Mouse (Mus musculus) hindbrain, embryonic 12.5 days (tissue): ENCODE data around the gene Itprid2. TPM values are rescaled to one million over a fixed set of nuclear protein-coding genes. Genes with fewer than 3 reads are reported as not detected.

Source experiments
- ATAC-seq: fragments of 200-750 bp; cut with Nextera tagmentation; 2 replicates; pipeline ENCODE4 v1.8.0; 2017; ENCODE audit warnings: moderate TSS enrichment; ENCODE audit not compliant: low FRiP score
- H3K27ac ChIP-seq: fragments of 300-500 bp; sonication (generic); 2 replicates; pipeline ENCODE4 v1.5.1; 2016; ENCODE audit warnings: mild to moderate bottlenecking
- H3K27me3 ChIP-seq: fragments of 300-500 bp; sonication (generic); 2 replicates; pipeline ENCODE4 v1.6.1; 2016; ENCODE audit warnings: mild to moderate bottlenecking
- H3K36me3 ChIP-seq: fragments of 300-500 bp; sonication (generic); 2 replicates; pipeline ENCODE4 v1.6.1; 2016; ENCODE audit warnings: mild to moderate bottlenecking
- H3K4me1 ChIP-seq: fragments of 300-500 bp; sonication (generic); 2 replicates; pipeline ENCODE4 v1.6.1; 2016
- H3K4me2 ChIP-seq: fragments of 300-500 bp; sonication (generic); replicated peaks from 2 replicates; pipeline ENCODE4 v1.6.1; 2016; ENCODE audit warnings: mild to moderate bottlenecking
- H3K4me3 ChIP-seq: fragments of 300-500 bp; sonication (generic); 2 replicates; pipeline ENCODE4 v1.5.1; 2016; ENCODE audit warnings: mild to moderate bottlenecking
- H3K9ac ChIP-seq: fragments of 300-500 bp; sonication (generic); 2 replicates; pipeline ENCODE4 v1.6.1; 2016; ENCODE audit warnings: mild to moderate bottlenecking, moderate library complexity
- H3K9me3 ChIP-seq: fragments of 300-500 bp; sonication (generic); replicated peaks from 2 replicates; pipeline ENCODE4 v1.6.1; 2016; ENCODE audit warnings: mild to moderate bottlenecking
- WGBS: fragments of 180-500 bp; shearing (Covaris S2); methylation state at CpG from one replicate; pipeline ENCODE4 v1.1.7; 2016; 5-methylcytosine and 5-hydroxymethylcytosine counted together
- polyA plus RNA-seq: library from polyadenylated mRNA; unstranded; fragments of >200 nt; fragmentation: Nextera tagmentation; extraction: Ambion mirVana; gene quantifications from 2 replicates; pipeline ENCODE4 v1.2.1, GENCODE M21; 2016

The Itprid2 gene
- polyA plus RNA-seq, 1 experiment from 2014 or later, result 7.4 TPM

DNA sequence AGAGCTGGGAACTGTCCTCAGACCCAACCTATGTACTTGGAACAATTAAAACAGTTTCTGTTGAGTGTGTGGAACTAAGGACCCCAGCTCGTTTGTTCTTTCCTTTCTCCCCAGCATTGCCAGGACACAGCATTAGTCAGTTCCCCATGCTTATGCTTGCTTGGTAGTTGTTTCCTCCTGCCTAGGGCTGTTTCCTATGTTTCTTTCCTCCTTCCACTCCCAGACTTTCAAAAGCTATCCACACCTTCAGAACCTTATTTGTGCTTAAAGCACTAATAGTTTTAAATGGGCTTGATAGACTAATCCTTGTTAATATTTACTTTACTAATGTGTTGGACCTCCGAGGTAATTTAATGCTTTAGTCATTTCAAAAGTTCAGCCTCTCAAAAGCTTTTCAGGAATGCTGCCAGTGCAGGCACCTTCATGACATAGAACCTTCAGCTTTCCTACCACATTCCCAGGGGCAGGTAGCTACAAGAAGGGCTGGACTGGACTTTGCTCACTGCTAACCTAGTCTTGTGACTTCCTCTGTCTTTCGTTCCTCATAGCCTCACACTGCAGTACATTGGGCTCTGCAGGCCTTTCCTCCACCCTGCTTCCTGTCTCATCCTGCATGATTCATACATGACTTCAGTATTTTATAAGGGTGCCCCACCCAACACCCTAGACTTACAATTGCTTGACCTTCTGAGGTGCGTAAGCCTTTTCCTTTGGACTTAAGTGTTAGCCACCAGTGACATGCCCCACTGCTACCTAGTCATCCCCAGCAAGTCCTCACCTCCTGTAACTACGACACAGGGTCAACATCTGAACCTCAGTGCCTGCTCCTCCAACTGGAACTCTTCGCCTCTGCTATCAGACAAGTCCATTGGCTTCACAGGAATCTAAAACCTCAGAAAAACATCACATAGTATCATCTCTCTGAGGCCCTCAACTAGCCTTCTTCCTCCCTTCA is 16.3 kb upstream of the Itprid2 start:
- no peak for ATAC-seq
- H3K9ac ChIP-seq, result no peak overlapping the region
- no peaks in the 10 kb centered on the region for H3K4me1 ChIP-seq
- no peak overlapping the region for H3K4me2 ChIP-seq
- H3K27ac ChIP-seq, result no peak overlapping the region
- no peaks in the 10 kb centered on the region for H3K9me3 ChIP-seq
- no peak overlapping the region for H3K4me3 ChIP-seq
- no peaks in the 10 kb centered on the region for H3K27me3 ChIP-seq
- H3K36me3 ChIP-seq, result no peaks in the 10 kb centered on the region
- 82% methylated on average over 6 of the region's 6 CpGs for WGBS

- no peak overlapping the region for H3K27ac ChIP-seq
- H3K9ac ChIP-seq, result no peak overlapping the region
- no peaks in the 10 kb centered on the region for H3K27me3 ChIP-seq
- H3K4me3 ChIP-seq, result no peak overlapping the region
- H3K36me3 ChIP-seq, result no peaks in the 10 kb centered on the region
- no peak for ATAC-seq
- 91% methylated on average over 4 of the region's 4 CpGs for WGBS
- H3K9me3 ChIP-seq, result no peaks in the 10 kb centered on the region
- no peaks in the 10 kb centered on the region for H3K4me1 ChIP-seq
- H3K4me2 ChIP-seq, result no peak overlapping the region
Observed at GRCm38 (mm10) chr2:79623256-79623655, 11.9 kb upstream of the Itprid2 start.

DNA sequence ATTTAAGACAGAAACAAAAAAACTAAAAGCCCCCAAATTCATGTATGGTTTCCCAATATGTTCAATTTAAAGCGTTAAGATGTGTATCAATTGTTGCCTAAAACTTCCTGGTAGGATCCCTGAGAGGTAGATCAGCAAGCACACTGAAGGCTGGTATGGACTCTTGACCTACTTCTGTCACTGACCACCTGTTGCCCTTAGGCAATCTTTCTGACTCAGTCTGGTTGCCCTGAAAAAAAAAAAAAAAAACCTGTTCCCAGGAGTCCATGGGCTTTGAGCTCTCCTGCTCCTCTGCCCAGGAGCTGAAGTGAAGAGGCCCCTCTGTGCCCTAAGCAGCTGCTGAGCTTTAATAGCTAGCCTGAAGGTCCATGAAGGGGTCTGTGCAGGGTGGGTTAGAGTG is 7.5 kb upstream of the Itprid2 start:
- no peak for ATAC-seq
- no peaks in the 10 kb centered on the region for H3K4me1 ChIP-seq
- no peaks in the 10 kb centered on the region for H3K36me3 ChIP-seq
- WGBS, result 88% methylated on average over 1 of the region's 1 CpGs
- no peaks in the 10 kb centered on the region for H3K27me3 ChIP-seq
- no peak overlapping the region for H3K9ac ChIP-seq
- H3K4me2 ChIP-seq, result no peak overlapping the region
- no peak overlapping the region for H3K27ac ChIP-seq
- no peak overlapping the region for H3K4me3 ChIP-seq
- no peaks in the 10 kb centered on the region for H3K9me3 ChIP-seq

DNA sequence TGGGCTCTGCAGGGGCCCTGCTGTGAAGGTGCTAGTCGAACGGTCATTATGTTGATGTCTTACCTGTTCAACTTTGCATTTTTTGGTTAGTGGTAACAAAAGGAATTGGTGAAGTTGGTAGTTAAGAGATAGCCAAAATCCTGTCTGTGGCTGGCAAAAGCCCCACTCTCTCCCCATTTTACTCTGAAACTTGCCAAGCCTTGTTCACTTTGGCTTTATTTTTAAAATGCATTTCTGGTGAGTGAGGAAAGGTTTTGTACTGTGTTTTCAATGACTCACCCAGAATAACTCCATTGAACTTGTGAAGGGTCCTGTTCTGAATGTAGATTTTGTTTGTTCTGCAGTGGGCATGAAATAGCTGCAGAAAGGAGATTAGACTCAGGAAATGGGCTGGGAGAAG is 4.9 kb upstream of the Itprid2 start:
- 80% methylated on average over 2 of the region's 2 CpGs for WGBS
- no peaks in the 10 kb centered on the region for H3K9me3 ChIP-seq

DNA sequence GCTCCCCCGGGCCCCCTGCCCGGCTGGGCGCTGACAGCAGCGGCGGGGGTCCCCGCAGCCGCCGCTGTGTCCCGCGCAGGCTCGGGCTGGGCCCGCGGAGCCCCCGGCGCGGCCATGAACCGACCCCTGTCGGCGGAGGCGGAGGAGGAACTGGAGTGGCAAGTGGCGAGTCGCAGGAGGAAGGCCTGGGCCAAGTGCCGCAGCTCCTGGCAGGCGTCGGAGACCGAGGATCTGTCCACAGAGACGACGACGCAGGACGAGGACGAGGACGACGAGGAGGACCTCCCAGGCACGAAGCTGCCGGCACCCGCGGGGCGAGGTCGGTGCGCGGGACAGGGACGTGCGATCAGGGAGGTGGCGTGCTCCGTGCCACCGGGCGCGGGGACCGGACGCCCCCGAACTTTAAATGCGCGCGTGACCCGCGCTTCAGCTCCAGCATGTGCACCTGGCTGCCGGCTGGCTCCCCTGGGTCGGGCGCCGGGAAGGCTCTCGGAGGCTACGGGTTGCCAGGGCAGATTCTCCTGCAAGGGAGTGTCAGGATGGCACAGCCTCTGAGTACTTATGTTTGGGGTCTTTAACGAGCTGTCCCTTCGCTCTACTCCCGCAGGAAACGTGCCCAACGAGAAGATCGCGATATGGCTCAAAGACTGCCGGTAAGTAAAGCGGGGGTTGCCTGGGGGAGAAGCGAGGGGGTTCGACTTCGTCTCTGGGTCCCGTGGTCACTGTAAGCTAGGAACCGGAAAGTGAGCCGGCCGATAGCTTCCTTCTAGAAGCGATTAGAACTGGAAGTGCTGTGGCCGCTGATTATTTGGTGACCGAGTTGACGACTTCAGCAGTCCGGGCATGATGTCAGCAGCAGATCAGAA is 507 bp downstream of the Itprid2 start:
- H3K4me2 ChIP-seq, result peak overlapping the region; percentile 69
- WGBS, result under 1% methylated on average over 75 of the region's 83 CpGs
- peak overlapping the region; percentile 80 for H3K27ac ChIP-seq
- no peaks in the 10 kb centered on the region for H3K36me3 ChIP-seq
- no peaks in the 10 kb centered on the region for H3K27me3 ChIP-seq
- peak overlapping the region; percentile 83 for H3K9ac ChIP-seq
- peak; percentile 90 for ATAC-seq
- peak overlapping the region; percentile 83 for H3K4me3 ChIP-seq
- no peaks in the 10 kb centered on the region for H3K9me3 ChIP-seq
- no peaks in the 10 kb centered on the region; the same call in 1 of the 2 replicates for H3K4me1 ChIP-seq

More for the DNA sequence above, 4.9 kb upstream of the Itprid2 start:
- H3K9ac ChIP-seq, result no peak overlapping the region
- H3K36me3 ChIP-seq, result no peaks in the 10 kb centered on the region
- no peaks in the 10 kb centered on the region for H3K4me1 ChIP-seq
- ATAC-seq, result no peak
- H3K27ac ChIP-seq, result no peak overlapping the region
- no peak overlapping the region for H3K4me3 ChIP-seq
- H3K4me2 ChIP-seq, result no peak overlapping the region
- H3K27me3 ChIP-seq, result no peaks in the 10 kb centered on the region

GRCm38 (mm10) chr2:79638924-79639323 is 3.8 kb downstream of the Itprid2 start:
- no peak overlapping the region for H3K27ac ChIP-seq
- H3K4me1 ChIP-seq, result no peaks in the 10 kb centered on the region; the same call in 1 of the 2 replicates
- no peak overlapping the region for H3K4me3 ChIP-seq
- 63% methylated on average over 4 of the region's 4 CpGs for WGBS
- no peak for ATAC-seq
- no peaks in the 10 kb centered on the region for H3K9me3 ChIP-seq
- no peaks in the 10 kb centered on the region for H3K36me3 ChIP-seq
- no peak overlapping the region for H3K9ac ChIP-seq
- no peak overlapping the region; the same call in 1 of the 2 replicates for H3K4me2 ChIP-seq
- no peaks in the 10 kb centered on the region for H3K27me3 ChIP-seq

- 0 out of 2 replicates have a peak, but pooled peaks have one; percentile 38 for ATAC-seq
- WGBS, result 53% methylated on average over 4 of the region's 4 CpGs
Observed at GRCm38 (mm10) chr2:79646237-79646688, 11.1 kb downstream of the Itprid2 start.

GRCm38 (mm10) chr2:79647094-79647493 is 11.9 kb downstream of the Itprid2 start:
- no peaks in the 10 kb centered on the region for H3K27me3 ChIP-seq
- no peak for ATAC-seq
- 49% methylated on average over 4 of the region's 4 CpGs for WGBS
- H3K4me1 ChIP-seq, result no peaks in the 10 kb centered on the region
- no peaks in the 10 kb centered on the region for H3K9me3 ChIP-seq
- H3K9ac ChIP-seq, result no peak overlapping the region
- no peak overlapping the region for H3K4me2 ChIP-seq
- no peak overlapping the region for H3K27ac ChIP-seq
- H3K4me3 ChIP-seq, result no peak overlapping the region
- peaks cover 11% of the 10 kb centered on the region for H3K36me3 ChIP-seq

More at GRCm38 (mm10) chr2:79646237-79646688, 11.1 kb downstream of the Itprid2 start:
- Histone ChIP-seq H3K9me3 (no peaks in the 10 kb centered on the region), H3K9ac (no peak overlapping the region), H3K4me3 (no peak overlapping the region), H3K4me2 (no peak overlapping the region), H3K27ac (no peak overlapping the region), H3K36me3 (peaks cover 11% of the 10 kb centered on the region), H3K4me1 (no peaks in the 10 kb centered on the region), H3K27me3 (no peaks in the 10 kb centered on the region)

DNA sequence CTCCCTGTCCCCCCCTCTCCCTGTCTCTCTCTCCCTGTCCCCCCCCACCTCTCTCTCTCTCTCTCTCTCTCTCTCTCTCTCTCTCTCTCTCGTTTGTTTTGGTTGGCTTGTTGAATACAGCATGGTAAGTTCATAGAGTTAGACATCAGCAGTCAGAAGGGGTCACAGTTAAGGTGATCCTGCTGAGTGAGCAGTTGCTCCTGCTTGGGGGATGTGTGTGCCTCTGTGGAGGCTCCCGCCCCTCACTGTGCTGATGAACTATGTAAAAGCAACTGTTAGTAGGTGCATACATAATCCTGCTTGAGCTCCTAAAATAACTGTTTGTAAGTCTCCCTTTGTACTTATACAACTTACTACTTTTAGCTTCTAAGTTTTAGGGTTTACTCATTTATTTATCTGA is 12.6 kb downstream of the Itprid2 start:
- Histone ChIP-seq H3K4me3 (no peak overlapping the region), H3K4me2 (no peak overlapping the region), H3K9me3 (no peaks in the 10 kb centered on the region), H3K4me1 (no peaks in the 10 kb centered on the region), H3K27ac (no peak overlapping the region), H3K9ac (no peak overlapping the region), H3K27me3 (no peaks in the 10 kb centered on the region), H3K36me3 (peaks cover 11% of the 10 kb centered on the region)
- ATAC-seq, result no peak
- 38% methylated on average over 2 of the region's 2 CpGs for WGBS

DNA sequence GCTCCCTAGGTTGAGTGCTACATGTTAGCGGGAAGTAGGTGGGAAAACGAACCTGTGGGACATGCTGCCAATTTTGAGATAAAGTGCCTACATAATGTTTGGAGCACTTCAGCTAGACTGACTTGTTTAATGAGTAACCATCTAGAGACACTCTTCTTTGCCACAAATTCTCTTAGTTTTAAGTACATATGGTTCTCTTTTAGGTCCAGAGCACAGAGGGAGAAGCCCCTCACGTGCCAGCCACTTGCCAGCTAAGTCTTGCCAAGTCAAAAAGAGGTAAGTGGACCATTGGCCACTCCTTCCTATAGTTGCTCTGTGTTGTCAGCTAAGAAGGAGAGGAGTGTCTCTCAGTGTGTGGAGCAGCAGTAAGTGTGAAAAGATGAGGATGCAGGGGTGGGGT is 16.0 kb downstream of the Itprid2 start:
- H3K4me1 ChIP-seq, result no peaks in the 10 kb centered on the region
- H3K27ac ChIP-seq, result no peak overlapping the region
- H3K4me3 ChIP-seq, result no peak overlapping the region
- ATAC-seq, result no peak
- no peaks in the 10 kb centered on the region for H3K36me3 ChIP-seq
- 86% methylated on average over 3 of the region's 3 CpGs for WGBS
- no peak overlapping the region for H3K4me2 ChIP-seq
- no peaks in the 10 kb centered on the region for H3K9me3 ChIP-seq
- H3K27me3 ChIP-seq, result no peaks in the 10 kb centered on the region
- H3K9ac ChIP-seq, result no peak overlapping the region

GRCm38 (mm10) chr2:79651701-79652100 is 16.5 kb downstream of the Itprid2 start:
- no peak for ATAC-seq
- Histone ChIP-seq H3K27me3 (no peaks in the 10 kb centered on the region), H3K36me3 (no peaks in the 10 kb centered on the region), H3K9me3 (no peaks in the 10 kb centered on the region), H3K27ac (no peak overlapping the region), H3K4me1 (no peaks in the 10 kb centered on the region), H3K9ac (no peak overlapping the region), H3K4me2 (no peak overlapping the region), H3K4me3 (no peak overlapping the region)
- 93% methylated on average over 3 of the region's 3 CpGs for WGBS

GRCm38 (mm10) chr2:79652502-79652901 is 17.4 kb downstream of the Itprid2 start:
- Histone ChIP-seq H3K4me1 (no peaks in the 10 kb centered on the region), H3K36me3 (peaks cover 6% of the 10 kb centered on the region; the same call in 1 of the 2 replicates), H3K9me3 (no peaks in the 10 kb centered on the region), H3K9ac (no peak overlapping the region), H3K4me3 (no peak overlapping the region), H3K4me2 (no peak overlapping the region), H3K27ac (no peak overlapping the region), H3K27me3 (no peaks in the 10 kb centered on the region)
- ATAC-seq, result no peak
- WGBS, result 86% methylated on average over 4 of the region's 4 CpGs
